Mouse (Mus musculus) C2C12 (cell line): ENCODE measurements at regions not wholly inside any gene's neighbourhood (a gene's known extent, or its start where the extent isn't known, plus 50 kb on each side); places are given as distances from the start of the nearest gene placed in this dataset.

Experiments
- CTCF ChIP-seq: IDR thresholded peaks from one replicate; pipeline ENCODE4 v1.5.1; 2011; ENCODE audit not compliant: control insufficient read depth, insufficient read depth, insufficient read length
- MAX ChIP-seq: IDR thresholded peaks from one replicate; pipeline ENCODE4 v1.6.1; 2011; ENCODE audit warnings: mild to moderate bottlenecking, control low read depth
- USF1 ChIP-seq: IDR thresholded peaks from one replicate; pipeline ENCODE4 v1.6.1; 2011; ENCODE audit warnings: low read depth, mild to moderate bottlenecking, control low read depth, moderate library complexity

GRCm38 (mm10) chr16:51778920-51779319 is 252.1 kb upstream of the Cblb start:
- no peak for TF ChIP-seq CTCF
- no peak for TF ChIP-seq MAX
- TF ChIP-seq USF1 = no peak
